Mouse (Mus musculus) megakaryocyte progenitor cell, adult 5-6 weeks (primary cell): ENCODE measurements around the gene Igfbp2. TPM values are rescaled to one million over a fixed set of nuclear protein-coding genes. Genes with fewer than 3 reads are reported as not detected.

Experiments used
- ATAC-seq: replicated peaks from 2 replicates; pipeline ENCODE4 v1.8.0; 2016; ENCODE audit warnings: mild to moderate bottlenecking, moderate TSS enrichment, inconsistent platforms; ENCODE audit not compliant: poor library complexity
- total RNA-seq, 2 experiments: library from RNA; stranded (forward) in 1 of 2; stranded (reverse) in 1 of 2; fragments of 157-497, 149-512 nt in 1 of 2; fragments of 200-1000 nt in 1 of 2; gene quantifications; 2 replicates each; pipeline versions ENCODE4 v1.2.3 to v1.2.4; 2015 to 2017

The Igfbp2 gene
- total RNA-seq (2015) (not detected in 2 replicates), total RNA-seq (2017) (not detected in 2 replicates)

- no peak for ATAC-seq
These were observed at the start of gene Igfbp2 for GRCm38 (mm10) chr1:72823751-72824706. Gene Igfbp2, plus strand, starts transcription at chr1:72824503.

DNA sequence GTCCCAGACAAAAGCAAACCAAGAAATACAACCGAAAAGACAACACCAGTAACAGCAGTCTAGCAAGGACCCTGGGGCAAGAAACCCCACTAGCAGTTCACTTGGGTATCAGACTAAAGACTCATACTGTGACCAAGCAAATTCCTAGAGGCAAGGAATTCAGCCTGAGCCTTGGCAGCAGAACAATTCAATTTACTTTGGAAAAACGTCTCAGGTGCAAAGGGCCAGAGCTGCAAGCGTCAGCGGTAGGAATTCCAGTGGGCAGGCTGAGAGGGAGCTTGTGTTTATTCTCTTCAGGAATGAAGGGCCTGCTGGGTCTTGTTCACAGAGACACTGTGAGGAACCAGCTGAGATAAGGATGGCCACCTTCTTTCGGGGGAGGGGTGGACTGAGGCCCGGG lies 45.5 kb upstream of the Igfbp2 start:
- no peak for ATAC-seq

DNA sequence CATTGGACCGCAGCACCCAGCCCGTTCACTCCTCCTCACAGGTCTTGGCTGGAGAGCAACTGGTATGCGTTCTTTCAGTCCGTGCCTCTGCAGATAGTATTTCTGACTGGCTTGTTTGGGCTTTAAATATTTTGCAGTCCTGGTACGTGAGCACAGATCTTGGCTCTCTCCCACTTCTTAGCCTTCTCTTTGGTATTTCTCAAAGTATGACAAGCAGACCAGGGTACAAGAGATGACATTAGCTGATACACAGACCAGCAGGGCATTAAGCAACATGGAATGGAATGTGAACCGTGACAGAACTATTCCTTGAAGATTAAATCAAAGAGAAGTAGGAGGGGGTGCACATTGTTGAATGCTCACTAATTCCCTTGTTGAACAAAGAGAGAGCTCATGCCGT lies 43.6 kb upstream of the Igfbp2 start:
- ATAC-seq: no peak

- no peak for ATAC-seq
These were observed 41.0 kb upstream of the Igfbp2 start for GRCm38 (mm10) chr1:72783341-72783740.

GRCm38 (mm10) chr1:72784018-72784417 lies 40.3 kb upstream of the Igfbp2 start:
- ATAC-seq: no peak

- no peak for ATAC-seq
These were observed 33.6 kb upstream of the Igfbp2 start for GRCm38 (mm10) chr1:72790670-72791069.

GRCm38 (mm10) chr1:72791743-72792142 lies 32.6 kb upstream of the Igfbp2 start:
- ATAC-seq: no peak

DNA sequence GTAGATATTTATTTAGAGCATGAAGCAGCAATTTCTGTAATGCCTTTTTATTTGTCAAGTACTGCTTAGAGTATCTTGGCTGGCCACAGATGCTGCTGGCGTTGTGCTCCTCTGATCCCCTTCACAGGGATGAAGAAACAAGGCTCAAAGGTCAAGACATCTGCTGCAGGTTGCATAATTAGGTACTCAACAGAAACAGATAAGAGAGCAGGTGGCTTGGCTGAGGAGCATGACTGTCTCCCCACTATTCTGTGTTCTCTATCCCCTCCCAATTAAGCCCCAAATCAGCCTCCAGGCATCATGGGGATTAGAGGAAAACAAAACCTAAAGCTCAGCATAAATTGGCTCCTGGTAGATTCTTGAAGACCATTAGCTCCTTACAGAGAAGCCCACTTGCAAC lies 32.0 kb upstream of the Igfbp2 start:
- ATAC-seq: no peak

DNA sequence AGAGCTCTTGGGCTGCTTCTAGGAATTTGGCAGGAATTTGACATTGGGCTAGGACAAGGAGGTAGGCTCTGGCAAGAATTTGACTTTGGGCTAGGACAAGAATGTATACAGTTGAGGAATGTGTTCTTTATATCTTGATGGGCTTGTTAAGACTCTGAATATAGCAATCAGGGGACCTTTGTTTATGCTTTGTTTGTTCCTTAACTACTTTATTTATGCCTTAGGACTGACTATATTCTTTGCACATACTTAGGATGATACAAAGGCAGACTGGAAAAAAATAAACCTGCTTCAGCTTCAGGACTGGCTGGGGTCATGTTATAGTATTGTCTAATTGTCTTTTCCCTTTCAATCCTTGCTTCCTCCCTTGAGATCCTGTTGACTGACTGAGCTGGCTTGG lies 31.1 kb upstream of the Igfbp2 start:
- no peak for ATAC-seq

DNA sequence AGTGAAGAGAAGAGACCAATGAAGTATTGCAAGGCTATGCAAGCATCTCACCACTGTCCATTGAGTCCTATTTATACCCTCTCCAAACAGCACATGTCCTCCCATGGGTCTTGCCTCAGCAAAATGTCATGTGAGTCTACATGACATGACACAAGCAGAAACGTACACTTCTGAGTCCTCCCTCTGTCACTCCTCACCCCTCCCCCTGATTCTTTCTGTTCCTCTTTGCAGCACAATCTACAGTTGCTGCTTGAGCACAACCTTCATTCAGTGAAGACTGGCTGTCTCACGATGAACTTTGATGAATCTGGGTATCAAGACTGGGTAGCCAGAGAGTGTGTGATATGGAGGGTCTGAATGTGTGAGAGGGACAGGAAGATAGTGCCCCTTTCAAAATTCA lies 28.2 kb upstream of the Igfbp2 start:
- ATAC-seq: no peak

GRCm38 (mm10) chr1:72797102-72797665 lies 27.1 kb upstream of the Igfbp2 start:
- no peak for ATAC-seq

GRCm38 (mm10) chr1:72798441-72798840 lies 25.9 kb upstream of the Igfbp2 start:
- ATAC-seq: no peak

GRCm38 (mm10) chr1:72804031-72804430 lies 20.3 kb upstream of the Igfbp2 start:
- no peak for ATAC-seq

DNA sequence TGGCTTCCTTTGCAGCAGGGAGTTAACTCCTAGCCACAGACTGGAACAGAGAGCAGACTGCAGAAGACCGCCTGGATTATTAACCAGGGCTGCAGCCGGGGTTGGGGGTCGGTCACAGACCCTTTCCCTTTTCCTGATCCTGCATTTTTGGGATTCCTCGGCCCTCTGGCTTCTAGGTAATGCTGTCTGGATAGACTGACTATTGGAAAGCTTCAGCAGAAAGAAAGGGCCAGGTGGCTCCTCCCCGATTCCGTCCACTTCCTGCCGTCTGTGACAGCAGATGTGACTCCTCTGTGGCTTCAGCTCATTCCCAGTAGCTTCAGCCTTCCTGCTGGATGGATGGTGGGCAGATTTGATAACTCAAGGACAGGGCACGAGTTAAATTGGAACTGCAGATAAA lies 19.3 kb upstream of the Igfbp2 start:
- no peak for ATAC-seq

DNA sequence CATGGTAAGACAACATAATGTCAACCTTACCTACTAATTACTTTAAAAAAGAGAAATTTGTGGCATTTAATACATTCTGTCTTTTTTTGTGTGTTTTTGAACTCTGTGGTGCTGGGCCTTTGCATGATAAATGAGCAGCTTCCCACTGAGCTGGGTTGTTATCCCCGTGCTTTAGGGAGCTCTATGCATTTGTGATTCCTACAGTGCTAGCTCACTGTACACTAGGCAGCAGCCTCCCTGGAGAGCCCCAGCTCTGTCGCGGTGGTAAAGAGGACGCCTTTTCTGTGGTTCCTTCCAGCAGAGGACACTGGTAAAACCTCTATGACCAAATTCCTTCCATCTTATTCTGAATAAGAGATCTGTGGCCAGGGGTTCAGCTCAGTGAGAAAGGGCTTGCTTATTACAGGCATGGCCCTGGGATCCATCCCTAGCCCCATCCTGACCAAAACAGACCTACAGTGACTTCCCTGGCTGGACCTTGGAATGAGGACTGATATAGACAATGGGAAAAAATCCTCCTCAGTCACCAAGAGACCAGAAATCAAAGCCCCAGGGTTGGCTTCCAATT lies 18.7 kb upstream of the Igfbp2 start:
- no peak for ATAC-seq

- ATAC-seq: no peak
These were observed 18.2 kb upstream of the Igfbp2 start for GRCm38 (mm10) chr1:72806044-72806584.

- no peak for ATAC-seq
These were observed 15.0 kb upstream of the Igfbp2 start for GRCm38 (mm10) chr1:72809304-72809703.

GRCm38 (mm10) chr1:72809951-72810675 lies 14.2 kb upstream of the Igfbp2 start:
- ATAC-seq: no peak

DNA sequence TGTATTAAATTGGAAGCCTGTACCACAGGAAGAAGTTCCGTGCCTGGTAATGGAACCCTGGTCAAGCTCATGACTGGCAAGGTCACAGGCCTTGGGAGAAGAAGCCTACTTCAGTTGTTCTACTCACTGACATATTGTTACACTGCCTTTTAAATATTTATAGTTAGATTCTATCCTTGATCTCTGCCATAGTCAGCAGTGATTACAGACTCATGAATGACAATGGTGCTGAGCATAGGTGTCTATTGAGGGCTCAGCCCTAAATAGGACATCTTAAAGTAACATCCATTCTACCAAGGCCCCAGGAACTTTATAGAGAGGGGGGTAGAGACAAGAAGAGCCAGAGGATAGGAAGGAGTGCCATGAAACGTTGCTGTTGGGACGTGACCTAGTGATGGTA lies 13.2 kb upstream of the Igfbp2 start:
- ATAC-seq: no peak

DNA sequence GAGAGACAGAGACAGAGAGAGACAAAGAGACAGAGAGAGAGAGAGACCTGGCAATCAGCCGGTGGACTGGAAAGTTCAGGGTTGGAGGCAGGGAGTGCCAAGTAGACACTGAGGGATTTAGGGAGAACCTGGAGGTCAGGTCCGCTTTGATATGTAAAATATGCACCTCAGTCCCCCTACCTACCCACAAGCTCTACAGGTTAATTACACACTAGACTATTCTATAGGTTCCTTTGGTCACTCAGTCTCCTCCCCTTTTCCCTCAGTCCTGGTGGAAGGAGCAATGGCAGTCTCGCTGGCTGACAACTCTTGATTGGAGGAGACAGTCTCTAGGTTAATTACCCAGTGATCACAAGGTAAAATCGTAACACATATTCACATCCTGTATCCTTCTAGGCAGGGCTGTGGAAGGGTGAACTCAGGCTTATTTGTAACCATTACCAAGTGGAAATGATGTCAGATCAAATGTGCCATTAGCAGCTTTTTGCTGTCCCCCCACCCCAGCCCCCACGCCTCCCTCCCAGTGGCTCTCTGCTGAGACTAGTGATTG lies 11.1 kb upstream of the Igfbp2 start:
- no peak for ATAC-seq
